Mouse (Mus musculus) cerebellum, adult 8-10 months (tissue): ENCODE measurements at regions not wholly inside any gene's neighbourhood (a gene's known extent, or its start where the extent isn't known, plus 50 kb on each side); places are given as distances from the start of the nearest gene placed in this dataset.
"Not testable (repeated sequence)": the region's sequence is repeated elsewhere in the genome, so short reads cannot be mapped to it uniquely, and the experiment has no call there.

Experiments
- DNase-seq: peaks from one replicate; pipeline ENCODE4 v3.0.0; 2022

DNA sequence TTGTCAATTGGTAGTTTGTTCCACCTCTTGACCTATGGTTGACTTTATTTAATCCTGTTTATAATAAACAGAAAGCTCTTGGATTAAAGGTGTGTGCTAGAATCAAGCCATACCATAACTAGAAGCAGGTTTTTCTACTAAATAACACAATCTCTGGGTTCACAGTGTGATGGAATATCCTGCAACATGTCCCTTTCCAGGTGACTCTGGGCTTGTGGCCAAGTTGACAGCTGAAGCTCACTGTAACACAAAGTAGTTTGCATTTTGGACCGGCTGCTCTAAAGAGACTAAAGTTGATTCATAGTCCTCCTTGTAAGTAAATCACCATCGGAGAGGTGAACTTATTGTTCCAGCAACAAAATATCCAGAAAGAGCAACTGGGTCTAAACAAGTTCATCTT, 149.3 kb upstream of the Kctd3 start:
- DNase-seq, result peak; percentile 39

DNA sequence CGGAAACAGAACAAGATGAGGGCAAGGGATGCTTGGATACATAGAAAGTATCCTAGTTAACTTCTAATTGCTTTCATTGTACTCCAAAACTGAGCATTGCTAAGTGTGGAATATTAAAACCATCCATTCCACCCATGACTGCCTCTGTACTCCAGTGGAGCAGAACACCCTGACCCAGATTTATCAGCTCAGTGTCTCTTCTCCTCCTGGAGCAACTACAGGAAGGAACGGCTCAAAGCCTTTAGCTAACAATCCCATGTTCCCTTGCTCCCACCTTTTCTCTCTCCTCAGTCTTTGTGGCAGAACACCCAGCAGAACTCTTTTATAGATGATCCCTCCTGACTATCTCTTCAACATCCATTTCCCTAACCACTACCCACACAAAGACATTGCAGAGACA, 146.7 kb upstream of the Kctd3 start:
- no peak for DNase-seq

- no peak for DNase-seq
These were observed 145.5 kb upstream of the Kctd3 start for GRCm38 (mm10) chr1:189153150-189153549.

DNA sequence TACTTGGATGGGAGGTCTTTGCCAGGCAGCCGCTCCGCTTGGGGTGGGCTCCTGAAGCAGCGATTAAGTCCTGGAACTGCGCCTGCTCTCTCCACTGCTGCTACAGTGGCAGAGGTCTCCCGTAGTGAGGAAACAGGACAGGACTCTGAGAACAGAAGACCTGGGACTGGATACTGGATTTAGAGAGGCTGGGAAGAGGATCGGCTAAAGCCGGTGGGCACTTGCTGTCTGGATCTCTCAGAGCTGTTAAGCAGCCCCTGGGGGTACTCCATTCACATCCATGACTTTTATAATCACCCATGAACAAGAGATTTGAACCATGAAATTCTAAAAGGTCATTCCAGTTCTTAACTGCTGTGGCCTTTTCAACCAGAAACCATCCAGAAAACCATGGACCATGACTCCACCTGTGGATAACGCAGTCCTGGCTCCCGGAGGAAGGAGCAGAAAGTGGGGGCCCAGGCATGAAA, 135.4 kb upstream of the Kctd3 start:
- DNase-seq, result no peak

DNA sequence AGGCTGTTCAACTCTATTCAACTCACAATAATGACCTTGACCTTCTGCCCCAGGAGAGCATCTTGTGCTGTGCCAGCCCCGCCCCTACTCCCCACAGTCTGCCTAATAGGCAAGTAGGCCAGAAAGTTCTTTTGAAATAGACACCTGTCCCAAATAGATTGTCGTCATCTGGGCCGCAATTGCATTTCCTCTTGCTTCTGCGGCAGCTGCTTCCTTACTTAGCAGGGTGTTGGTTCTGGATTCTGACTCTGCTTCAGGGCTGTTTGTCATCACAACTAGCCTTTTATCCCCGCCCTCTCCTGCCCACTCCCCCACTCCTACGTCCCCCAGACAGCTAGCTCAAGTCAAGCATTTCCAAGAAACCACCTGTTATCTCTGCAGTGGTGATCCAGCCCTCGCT, 134.9 kb upstream of the Kctd3 start:
- no peak for DNase-seq

GRCm38 (mm10) chr1:189141694-189142093, 134.1 kb upstream of the Kctd3 start:
- no peak for DNase-seq

DNA sequence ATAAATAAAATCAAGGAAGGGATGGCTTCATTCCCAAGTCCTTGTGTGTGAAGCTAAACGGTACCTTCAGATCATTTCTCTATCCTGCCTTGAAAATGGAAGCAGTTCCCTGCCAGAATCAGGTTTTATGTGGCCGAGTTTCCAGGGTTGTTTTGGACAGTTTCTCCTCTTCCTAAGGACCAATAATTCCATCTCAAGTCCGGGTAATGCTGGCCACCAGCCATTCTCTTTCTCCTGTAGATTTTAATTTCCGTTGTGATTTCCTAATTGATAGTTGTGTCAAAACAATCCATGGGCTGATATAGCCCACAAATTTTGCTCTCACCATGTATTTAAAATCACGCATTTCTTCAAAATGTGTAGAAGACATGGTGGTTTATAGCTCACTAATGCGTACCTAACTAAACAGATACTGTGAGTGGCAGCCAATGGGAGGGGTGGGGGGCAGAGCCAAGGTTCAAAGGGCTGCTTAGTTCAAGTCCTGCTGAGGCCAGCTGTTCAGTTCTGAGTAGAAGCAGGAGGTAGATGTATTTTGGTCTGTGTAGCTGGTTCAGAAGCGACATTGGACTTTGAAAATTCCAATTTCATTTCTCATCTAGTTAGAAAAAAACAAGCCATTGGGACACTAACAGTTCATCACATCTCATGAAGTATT, 129.2 kb upstream of the Kctd3 start:
- no peak for DNase-seq

- no peak for DNase-seq
These were observed 128.2 kb upstream of the Kctd3 start for GRCm38 (mm10) chr1:189135826-189136225.

DNA sequence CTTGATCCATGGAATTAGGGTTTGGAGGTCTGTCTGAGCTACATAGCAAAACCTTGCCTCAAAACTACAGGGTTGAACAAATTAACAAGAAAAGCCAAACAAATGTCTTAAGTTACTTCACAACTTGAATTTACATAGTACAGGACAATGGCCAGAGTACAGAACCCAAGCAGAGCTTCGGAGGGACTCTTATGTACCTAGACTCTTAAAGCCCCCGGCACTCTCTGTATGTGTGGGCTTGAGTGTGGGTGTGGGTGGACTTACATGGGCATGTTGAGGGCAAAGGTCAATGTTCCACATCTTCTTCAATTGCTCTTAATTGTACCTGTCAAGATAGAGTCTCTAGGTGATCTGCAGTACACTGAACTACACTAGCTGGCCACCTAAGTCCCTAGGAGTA, 121.1 kb upstream of the Kctd3 start:
- no peak for DNase-seq

- DNase-seq, result not testable (repeated sequence)
These were observed 120.6 kb upstream of the Kctd3 start for GRCm38 (mm10) chr1:189128246-189128645.

DNA sequence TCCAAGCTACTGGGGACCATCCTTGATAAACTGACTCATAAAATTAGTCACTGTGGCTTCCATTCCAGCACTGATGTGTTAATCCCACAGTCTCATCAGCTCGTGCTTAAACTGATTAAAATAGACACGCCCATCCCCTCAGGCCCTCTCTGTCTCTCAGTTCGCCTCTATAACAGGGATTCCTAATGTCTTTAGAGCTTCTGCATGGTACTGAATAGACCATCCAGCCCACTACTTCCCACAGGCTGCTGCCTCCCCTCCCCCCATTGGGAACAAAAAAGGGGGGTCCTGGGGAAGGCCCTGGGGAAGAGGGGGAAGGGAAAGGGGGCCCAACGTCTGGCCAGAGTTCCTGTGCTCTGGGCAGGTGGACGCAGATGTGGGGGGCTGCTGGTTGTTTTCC, 119.7 kb upstream of the Kctd3 start:
- no peak for DNase-seq

GRCm38 (mm10) chr1:189119941-189120735, 112.5 kb upstream of the Kctd3 start:
- DNase-seq, result no peak

GRCm38 (mm10) chr1:189119005-189119404, 111.4 kb upstream of the Kctd3 start:
- not testable (repeated sequence) for DNase-seq

DNA sequence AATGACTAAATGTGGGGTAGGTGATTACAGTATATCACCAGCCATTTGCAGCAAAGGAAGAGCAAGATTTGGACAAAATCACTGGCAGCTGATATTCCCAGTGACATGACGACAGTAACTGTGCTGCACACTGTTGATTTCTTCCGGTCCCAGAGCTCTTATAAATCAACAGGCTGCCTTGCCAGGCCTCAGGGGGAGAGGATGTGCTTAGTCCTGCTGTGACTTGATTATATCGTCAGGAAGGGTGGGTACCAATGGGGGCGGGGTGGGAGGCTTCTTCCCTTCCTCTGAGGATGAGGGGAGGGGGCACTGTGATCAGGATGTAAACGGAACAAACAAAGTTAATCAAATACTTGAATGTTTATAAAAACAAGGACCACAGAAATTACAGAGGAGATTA, 110.9 kb upstream of the Kctd3 start:
- DNase-seq, result no peak

DNA sequence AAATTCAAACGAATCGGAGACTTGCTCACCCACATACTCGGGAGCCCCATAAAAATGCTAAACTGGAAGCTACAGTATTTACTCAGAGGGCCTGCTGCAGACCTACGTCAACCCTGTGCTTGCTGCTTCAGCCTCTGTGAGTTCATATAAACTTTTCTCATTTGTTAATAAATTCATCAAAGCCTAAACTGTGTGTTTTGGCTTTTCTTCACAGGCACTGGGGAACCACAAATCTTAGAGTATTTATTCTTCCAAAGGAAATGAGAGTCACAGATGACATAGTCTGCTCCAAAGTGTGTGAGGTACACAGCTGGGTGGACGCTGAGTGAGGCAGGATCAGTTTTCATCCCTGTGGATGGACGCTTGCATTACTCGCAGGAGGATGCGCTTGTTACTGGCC, 108.3 kb upstream of the Kctd3 start:
- no peak for DNase-seq

- DNase-seq, result no peak
These were observed 107.6 kb upstream of the Kctd3 start for GRCm38 (mm10) chr1:189115279-189115678.

- no peak for DNase-seq
These were observed 100.8 kb upstream of the Kctd3 start for GRCm38 (mm10) chr1:189108260-189109035.

- no peak for DNase-seq
These were observed 100.2 kb upstream of the Kctd3 start for GRCm38 (mm10) chr1:189107841-189108240.

DNA sequence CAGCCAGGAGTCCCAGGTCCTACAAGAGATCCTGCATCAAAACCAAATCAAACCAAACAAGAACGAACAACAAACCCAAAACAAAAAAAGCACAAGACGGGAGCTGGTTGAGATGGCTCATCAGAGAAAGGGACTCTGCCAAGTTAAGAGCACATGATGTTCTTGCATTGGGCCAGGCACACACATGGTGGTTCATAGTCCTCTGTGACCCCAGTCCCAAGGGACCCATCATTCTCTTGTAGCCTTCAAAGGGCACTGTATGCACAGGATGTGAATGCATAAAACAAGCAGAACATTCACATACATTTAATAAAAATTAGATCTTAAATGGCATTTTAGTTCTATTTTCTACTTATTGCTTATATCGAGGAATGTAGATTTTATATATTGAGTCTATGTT, 99.5 kb upstream of the Kctd3 start:
- DNase-seq, result no peak

DNA sequence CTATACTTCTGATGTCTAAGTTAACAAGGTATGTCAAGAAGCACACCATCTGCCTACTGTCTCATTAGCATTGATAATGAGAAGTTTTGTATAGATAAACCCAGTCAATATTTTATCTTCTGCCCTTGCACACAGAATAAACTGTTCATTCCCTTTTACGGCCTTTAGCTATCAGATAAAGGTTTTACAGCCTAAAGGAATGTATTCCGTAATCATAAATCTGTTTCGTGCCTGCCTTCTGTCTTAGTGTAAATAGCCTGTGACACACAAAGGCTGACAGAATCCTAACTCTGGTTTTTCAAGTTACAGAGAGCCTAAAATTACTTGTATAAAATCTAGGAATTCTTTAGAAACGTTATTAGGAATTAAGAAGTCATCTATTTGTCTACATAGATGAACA, 97.6 kb upstream of the Kctd3 start:
- DNase-seq, result no peak

DNA sequence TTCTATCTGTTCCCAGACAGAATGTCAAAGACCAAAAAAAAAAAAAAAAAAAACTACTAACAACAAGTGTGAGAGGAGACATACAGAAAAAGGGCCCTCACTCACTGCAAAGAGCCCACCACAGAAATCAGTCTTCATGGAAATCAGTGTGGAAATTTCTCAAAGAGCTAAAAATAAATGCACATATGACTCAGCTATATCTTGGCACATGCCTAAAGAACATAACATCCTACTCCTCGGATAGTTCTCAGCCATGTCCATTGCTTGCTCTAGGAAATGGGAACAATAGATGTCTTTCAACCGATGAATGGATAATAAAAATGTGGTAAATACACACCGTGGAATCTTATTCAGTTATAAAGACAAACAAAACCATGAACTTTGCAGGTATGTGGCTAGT, 95.1 kb upstream of the Kctd3 start:
- no peak for DNase-seq

DNA sequence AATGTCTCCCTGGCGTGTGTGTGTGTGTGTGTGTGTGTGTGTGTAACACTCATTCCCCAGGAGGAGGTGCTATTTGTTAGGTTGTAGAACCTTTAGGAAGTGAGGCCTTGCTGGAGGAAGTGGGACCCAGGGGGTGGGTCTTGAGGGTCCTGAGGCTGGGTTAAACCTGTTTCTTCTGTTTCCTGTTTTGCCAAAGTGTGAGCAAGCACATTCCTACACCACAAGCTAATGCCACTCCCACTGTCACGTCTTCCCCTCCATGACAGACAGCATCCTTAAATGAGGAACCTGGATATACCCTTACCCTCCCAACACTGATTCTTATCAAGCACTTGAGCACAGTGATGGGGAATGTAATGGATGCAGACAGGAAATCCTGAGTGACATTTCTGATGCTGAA, 91.5 kb upstream of the Kctd3 start:
- DNase-seq, result no peak

DNA sequence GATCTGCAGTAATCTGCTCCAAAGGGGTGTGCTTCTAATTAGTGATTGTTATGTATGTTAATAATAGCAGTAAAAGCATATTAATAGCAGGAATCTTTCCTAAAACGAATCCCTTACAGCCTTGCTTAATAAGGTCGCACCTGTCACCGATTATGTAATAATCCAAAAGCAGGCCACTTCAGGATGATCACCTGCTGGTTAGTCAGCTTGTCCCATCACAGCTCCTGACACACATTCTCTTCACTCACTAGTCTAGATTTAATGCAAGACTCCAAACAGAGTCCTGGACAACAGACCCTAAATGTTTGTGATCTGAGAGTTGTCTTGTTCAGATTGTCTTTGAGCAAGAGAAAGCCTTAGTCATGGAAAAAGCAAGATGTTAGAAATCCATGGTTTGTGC, 85.2 kb upstream of the Kctd3 start:
- peak; percentile 18 for DNase-seq

GRCm38 (mm10) chr1:189085245-189085644, 77.6 kb upstream of the Kctd3 start:
- no peak for DNase-seq
